Mouse (Mus musculus) common myeloid progenitor, adult 5-6 weeks (primary cell): ENCODE measurements around the gene Bpifb9a. TPM values are rescaled to one million over a fixed set of nuclear protein-coding genes. Genes with fewer than 3 reads are reported as not detected.
"Not testable (repeated sequence)": the region's sequence is repeated elsewhere in the genome, so short reads cannot be mapped to it uniquely, and the experiment has no call there.

Experiments
- ATAC-seq: replicated peaks from 2 replicates; pipeline ENCODE4 v1.8.0; 2016; ENCODE audit warnings: low read depth, mild to moderate bottlenecking, moderate TSS enrichment, inconsistent platforms; ENCODE audit not compliant: poor library complexity, severe bottlenecking
- total RNA-seq: library from RNA; stranded (forward); fragments of 200-1000, 187-1606 nt; gene quantifications from 2 replicates; pipeline ENCODE4 v1.2.3, GENCODE M21; 2017

Bpifb9a gene
- not detected in 2 replicates for total RNA-seq

DNA sequence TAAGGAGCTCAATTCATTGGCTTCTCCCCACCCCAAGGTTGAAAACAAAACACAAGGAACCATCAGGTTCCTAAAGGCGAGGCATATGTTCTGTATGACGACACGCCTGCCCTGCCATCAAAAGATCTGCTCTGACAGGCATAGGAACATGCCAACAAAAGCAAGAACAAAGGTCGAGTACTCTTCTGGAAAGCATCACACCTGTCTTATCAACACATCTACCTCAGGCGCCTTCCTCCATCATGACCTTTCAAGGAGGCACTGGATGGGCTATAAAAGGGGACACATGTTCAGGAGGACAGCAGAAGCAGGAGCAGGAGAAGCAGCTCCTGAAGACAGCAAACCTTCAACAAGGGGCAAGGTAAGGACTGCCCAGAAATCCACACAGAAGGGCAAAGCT is at the start of gene Bpifb9a:
Gene Bpifb9a, plus strand, starts transcription at position 301 of the 400 bp plus-strand sequence.
- not testable (repeated sequence) for ATAC-seq

DNA sequence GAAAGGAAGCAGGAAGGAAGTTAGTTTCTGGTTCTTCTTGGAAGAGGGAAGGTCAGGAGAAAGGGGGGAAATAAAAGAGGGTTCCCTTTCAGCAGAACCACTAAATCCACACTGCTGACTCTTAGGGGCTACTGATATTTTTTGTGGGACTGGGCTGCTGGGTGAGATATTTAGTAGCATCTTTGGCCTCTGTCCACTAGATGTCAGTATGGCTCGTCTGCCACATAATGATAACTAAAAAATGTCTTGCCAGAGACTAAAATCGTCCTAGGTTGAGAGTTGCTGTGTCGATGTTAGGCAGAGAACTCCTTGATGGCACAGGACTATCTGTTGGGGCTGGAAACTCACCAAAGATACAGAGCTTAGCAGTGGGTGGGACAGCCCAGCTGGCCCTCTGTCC is 48.5 kb upstream of the Bpifb9a start:
- ATAC-seq, result peak; percentile 67

DNA sequence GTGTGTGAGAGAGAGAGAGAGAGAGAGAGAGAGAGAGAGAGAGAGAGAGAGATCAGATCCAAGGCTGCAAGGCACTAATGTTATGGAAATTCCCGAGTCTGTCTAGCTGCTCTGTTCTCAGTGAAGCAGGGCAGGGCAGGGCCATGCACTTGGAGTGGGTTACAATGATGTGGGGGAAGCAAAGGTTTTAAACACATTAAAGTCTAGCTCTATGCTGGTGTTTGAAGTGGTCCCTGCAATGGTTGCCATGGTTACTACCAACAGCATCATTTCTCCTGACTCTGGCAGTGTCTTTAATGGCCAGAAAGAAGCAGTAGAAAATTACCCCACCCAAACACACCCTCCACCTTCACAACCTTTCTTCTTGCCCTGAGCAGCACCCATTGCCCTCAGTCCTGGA is 46.5 kb upstream of the Bpifb9a start:
- no peak for ATAC-seq

- no peak for ATAC-seq
These were observed 45.8 kb upstream of the Bpifb9a start for GRCm38 (mm10) chr2:154211881-154212280.

GRCm38 (mm10) chr2:154215191-154215590 is 42.5 kb upstream of the Bpifb9a start:
- ATAC-seq, result peak; percentile 80

- peak; percentile 40; the same call in 1 of the 2 replicates for ATAC-seq
These were observed 37.7 kb upstream of the Bpifb9a start for GRCm38 (mm10) chr2:154219950-154220349.

- peak; percentile 87 for ATAC-seq
These were observed 34.3 kb upstream of the Bpifb9a start, which contains the start of gene Bpifb5 for GRCm38 (mm10) chr2:154223265-154223916. Gene Bpifb5, plus strand, starts transcription at chr2:154223742.

GRCm38 (mm10) chr2:154223917-154224273 is 33.8 kb upstream of the Bpifb9a start:
- ATAC-seq, result no peak

DNA sequence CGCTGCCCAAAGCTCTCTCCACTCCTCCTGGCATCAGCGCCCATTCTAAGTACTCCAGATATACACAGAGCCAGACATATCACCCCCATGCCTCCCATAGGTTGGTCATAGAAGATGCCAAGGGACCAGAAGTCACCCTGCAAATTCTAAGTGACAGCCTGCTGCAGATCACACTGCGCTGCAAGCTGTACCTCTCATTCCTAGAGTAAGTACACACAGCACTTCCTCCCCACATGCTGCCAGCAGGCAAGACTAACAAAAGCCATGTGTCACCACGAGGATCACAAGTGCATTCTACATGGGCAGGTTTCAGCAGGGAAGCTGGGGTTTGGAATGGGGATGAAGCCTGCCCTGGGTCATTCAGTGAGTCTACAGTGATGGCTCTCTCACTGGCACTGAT is 30.7 kb upstream of the Bpifb9a start:
- ATAC-seq, result no peak

- ATAC-seq, result no peak
These were observed 29.8 kb upstream of the Bpifb9a start for GRCm38 (mm10) chr2:154227830-154228229.

DNA sequence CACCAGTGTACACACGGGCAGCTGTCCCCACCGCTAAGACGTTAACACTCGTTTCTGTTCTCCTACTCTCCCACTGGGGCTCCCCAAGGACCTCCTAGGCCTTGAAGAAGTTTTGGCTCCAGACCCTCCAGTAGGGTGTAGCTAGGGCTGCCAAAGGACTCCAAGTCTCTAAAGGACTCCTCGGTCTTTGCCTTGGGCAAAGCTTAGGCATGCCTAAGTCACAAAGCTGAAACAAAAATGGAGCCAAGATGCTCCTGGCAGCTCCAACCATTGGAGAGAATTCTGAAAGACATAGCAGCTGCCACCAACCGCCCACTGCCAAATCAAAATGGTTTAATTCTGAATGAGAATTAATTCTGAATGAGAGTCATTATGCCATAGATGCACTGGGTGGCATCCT is 24.2 kb upstream of the Bpifb9a start:
- ATAC-seq, result no peak

DNA sequence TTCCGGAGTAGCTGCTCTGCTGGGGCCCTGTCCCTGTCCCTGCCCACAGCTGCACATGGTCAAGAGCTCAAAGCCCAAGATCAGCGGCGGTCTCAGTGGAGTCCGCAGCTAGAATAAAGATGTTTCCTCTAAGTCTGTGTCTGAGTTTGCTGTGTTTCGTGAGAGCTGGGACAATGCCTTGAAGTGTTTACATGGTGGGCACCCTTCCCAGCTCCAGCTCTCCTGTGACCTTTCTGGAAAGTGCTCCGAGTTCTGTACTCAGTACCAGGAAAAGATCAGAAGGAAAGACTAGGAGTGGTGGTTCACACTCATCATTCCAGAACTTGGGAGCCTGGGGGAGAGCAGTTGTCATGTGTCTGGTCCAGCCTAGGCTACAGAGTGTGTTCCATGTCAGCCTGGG is 16.9 kb upstream of the Bpifb9a start:
- ATAC-seq, result no peak

DNA sequence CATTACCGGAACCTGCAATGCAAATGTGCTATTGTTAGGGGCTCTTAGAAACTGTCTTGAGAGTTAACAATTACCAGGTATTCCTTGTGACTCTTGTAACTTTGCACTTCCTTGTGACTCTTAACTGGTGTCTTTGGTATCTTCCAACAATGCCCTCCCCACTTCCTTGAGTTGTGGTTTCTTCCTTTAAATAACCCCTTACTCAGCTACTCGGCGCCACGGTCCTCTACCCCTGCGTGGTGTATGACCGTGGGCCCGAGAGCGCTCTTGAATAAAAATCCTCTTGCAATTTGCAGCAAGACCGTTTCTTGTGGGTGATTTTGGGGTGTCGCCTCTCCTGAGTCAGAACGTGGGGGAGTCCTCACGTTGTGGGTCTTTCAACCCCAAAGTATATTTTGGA is 14.9 kb upstream of the Bpifb9a start:
- ATAC-seq, result not testable (repeated sequence)

DNA sequence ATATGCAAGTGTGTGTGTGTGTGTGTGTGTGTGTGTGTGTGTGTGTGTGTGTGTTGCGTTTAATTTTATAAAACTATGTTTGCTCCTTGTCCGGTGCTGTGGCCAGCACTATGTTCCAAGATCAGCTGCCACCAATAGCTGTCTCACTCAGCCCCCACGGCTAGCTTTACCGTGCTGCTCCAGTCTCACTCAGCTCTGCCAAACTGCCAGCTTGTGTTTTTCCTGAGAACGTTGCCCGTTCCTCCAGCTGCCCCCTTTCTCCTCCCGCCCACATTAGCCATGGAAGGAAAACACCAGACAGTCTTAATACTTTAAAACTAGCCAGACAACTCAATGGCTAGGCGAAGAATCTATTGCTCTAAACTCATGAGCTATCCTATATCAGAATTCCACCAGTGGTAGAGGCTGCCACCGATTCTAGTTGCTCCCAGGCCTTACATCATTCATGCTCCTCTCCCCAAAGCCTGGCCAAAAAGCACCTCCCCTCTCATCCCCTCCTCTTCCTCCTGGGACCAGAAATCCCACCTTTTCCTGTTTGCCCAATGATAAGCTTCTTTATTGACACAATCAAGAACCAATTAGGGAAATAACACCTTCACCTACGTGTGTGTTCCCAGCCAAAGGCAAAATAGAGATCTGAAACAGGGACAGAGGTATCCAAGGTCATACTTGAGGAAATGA is 14.2 kb upstream of the Bpifb9a start:
- ATAC-seq, result no peak

DNA sequence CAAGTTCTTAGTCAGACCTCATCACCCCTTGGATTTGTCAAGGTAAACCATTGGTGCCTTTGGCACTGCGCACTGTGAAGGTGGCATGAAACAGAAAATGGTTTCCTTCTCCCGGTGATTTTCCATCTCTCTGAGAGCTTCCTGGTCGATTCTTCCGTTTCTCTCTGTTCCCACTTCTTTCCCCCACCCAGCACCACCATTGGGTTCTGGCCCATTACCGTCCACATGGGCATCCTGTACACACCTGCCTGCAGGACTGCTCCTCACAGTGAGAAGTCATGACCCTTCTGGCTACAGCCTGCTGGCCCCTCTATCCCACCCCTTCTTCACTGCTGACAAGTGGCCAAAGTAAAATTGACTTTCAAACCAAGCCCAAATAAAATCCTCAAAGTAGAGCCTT is 12.3 kb upstream of the Bpifb9a start:
- ATAC-seq, result no peak

GRCm38 (mm10) chr2:154255254-154255653 is 2.4 kb upstream of the Bpifb9a start:
- ATAC-seq, result not testable (repeated sequence)

DNA sequence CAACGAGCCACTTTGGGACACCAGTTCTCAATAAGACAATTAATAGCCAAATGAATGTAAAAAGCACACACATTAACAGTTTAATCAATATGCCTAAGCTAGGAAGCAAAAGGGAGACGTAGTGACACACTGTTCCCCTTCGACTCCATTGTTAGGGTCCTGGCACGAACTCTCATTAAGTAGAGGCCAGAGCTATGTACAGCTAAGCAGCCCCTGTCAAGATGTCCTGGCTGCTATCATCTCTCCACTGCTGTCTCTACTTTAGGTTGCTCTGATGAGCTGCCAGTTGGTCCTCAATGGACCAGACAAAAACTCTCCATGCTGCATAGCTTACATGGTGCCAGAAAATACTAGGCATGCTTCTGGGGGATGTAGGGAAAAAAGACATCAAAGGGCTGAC is 1.9 kb upstream of the Bpifb9a start:
- ATAC-seq, result no peak

DNA sequence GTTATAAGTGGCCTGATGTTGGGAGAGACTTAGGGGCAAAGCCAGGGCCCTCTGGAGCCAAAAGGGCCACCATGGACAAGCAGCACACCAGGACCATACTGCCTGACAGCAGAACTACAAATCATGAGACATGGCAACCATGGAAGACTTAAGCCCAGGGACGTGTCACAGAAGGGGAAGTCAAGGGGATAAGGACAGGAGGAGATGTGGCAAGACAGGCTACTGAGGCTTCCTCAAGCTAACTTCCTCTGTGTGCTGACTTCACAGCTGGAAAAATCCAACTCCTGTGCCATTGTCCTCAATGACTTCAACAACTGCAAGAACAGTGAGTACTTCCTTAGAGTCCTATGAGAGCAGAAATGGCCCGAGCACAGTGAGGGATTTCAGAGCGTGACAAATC is 6.7 kb downstream of the Bpifb9a start:
- ATAC-seq, result peak; percentile 77

DNA sequence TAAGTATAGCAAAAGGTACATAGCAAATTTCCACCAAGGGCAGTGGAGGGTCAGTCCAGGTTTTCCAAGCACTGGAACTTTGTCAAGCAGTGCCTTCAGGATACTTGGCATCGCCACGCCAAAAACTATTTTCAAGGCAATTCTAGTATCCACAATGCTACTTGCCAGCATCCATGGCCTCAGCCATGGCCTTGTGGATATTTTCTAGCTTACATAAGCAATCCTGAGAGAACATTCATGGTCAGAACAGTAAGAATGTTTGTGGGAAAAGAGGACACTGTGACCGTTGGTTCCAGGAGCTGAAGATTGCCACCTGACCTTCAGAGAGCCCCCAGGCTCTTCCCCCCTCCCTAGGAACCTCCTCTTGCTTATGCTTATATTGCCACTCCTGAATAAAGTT is 34.2 kb downstream of the Bpifb9a start:
- not testable (repeated sequence) for ATAC-seq

- ATAC-seq, result 0 out of 2 replicates have a peak, but pooled peaks have one; percentile 36
These were observed 35.2 kb downstream of the Bpifb9a start for GRCm38 (mm10) chr2:154292833-154293232.

DNA sequence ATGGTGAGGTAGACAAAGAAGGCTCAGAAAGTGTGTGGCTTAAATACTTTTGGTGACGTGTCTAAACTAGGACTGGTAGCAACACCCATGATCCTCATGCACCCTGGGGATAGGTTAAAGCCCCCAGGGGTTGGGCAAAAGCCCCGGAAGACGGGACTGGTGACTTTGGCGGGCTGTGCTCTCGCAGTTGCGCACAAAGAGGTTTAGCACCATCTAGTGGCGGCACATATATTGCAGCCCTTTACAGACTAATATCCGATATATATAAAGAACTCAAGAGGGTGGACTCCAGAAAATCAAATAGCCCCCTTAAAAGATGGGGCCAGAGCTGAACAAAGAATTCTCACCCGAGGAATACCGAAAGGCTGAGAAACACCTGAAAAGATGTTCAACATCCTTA is 37.1 kb downstream of the Bpifb9a start:
- ATAC-seq, result 0 out of 2 replicates have a peak, but pooled peaks have one; percentile 54

DNA sequence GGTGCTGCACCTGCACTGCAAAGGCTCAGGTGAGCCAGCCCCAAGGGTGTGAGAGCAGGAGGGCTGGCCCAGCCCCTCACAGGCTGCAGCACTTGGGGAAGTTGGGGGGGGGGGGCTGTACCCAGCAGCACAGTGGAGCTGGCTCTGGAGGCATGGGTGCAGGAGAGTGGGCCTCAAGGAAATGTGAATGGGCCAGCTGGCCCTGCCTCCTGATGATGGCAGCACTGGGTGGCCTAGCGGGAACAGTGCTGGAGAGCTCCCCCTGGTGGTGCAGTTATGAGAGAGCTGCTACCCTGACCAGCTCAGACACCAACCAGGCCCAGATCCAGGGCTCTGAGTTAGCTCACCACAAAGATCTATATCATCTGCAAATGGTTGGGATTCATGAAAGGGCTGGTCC is 42.8 kb downstream of the Bpifb9a start:
- ATAC-seq, result peak; percentile 100
